Mouse (Mus musculus) bone marrow, adult 2 months (tissue): ENCODE measurements around the gene Olfr148.

Experiments used
- CTCF ChIP-seq: fragments of 200-500 bp; IDR thresholded peaks from 2 replicates; pipeline ENCODE4 v1.5.1; 2011; ENCODE audit warnings: low read length, control low read depth; ENCODE audit not compliant: control insufficient read depth, insufficient read depth
- POLR2A ChIP-seq: fragments of 200-500 bp; IDR thresholded peaks from 2 replicates; pipeline ENCODE4 v1.6.1; 2011; ENCODE audit warnings: low read depth, mild to moderate bottlenecking, control low read depth, low read length, borderline replicate concordance; ENCODE audit not compliant: control insufficient read depth

- no peak for TF ChIP-seq CTCF
- no peak for TF ChIP-seq POLR2A
These were observed 2.0 kb upstream of the Olfr148 start for GRCm38 (mm10) chr9:39608497-39608896.
